Mouse (Mus musculus): ENCODE measurements around the gene Tmed6. TPM values are rescaled to one million over a fixed set of nuclear protein-coding genes. Genes with fewer than 3 reads are reported as not detected.

The Tmed6 gene
- polyA plus RNA-seq, 1 experiment, result 108 TPM

DNA sequence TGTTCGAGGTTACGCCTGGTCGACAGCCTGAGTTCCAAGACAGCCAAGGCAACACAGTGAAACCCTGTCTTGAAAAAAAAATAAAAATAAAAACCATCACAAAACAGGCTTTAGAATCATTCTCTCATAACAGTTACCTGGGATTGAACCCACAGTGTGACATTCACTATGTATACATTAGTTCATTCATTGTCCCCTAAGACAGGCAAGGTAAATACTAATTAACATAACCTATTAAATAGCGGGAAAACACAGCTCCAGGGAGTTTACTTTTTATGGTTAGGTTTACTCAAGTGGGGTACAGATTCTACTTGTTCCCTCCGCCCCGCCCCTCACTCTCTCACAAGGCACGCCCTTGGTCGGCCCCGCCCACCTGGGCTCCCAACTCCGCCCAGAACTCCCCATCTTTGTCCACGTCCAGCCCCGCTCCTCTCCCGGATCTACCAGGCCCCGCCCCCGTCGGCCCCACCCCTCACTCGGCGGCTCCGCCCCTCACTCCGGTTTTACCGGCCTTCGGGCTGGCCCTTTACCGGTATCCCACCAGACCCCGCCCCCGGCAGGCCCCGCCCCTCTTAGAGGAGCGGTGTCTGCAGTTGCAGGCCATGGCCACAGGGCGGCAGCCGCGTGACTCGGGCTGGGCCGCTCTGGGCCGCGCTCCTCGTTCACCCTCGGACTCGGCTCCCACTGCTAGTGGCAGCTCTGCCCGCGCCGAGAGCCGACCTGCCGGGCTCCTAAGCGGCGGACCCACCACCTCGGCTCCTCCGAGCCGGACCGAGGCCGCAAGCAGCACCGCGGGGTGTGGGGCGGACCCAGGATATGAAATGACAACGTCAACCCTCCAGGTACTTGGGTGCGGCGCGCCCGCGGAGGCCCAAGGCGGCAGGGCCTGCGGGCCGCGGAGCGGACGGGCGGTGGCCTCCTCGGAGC, 34.5 kb downstream of the Tmed6 start, which contains the start of gene Vps4a:
TSS of gene Vps4a (plus strand) at position 573 of the 927 bp plus-strand sequence.
- Histone ChIP-seq H3K4me3 (ENCODE audit: control insufficient read depth, low read depth, low read length) (peak within 1 kb of the TSS; percentile 97), H3K27me3 (ENCODE audit: control insufficient read depth, insufficient read depth, low read length) (no peaks in the 10 kb centered on the region), H3K4me1 (ENCODE audit: control insufficient read depth, insufficient read depth, low read length) (peaks cover 26% of the 10 kb centered on the region), H3K36me3 (ENCODE audit: control insufficient read depth, insufficient read depth, low read length) (peaks cover 1% of the 10 kb centered on the region), H3K27ac (ENCODE audit: control insufficient read depth, insufficient read depth, low read depth, low read length) (peak within 1 kb of the TSS; percentile 92)
- TF ChIP-seq CTCF (IDR thresholded peaks at IDR 0.05; ENCODE audit: control insufficient read depth, insufficient read depth, insufficient replicate concordance, low read depth, low read length) (peak; percentile 85), POLR2A (IDR thresholded peaks at IDR 0.05; ENCODE audit: control insufficient read depth, low read depth, low read length) (peak; percentile 94)

- peak overlapping the region; percentile 66 for H3K27ac ChIP-seq (ENCODE audit: control insufficient read depth, insufficient read depth, low read depth, low read length)
- H3K4me3 ChIP-seq (ENCODE audit: control insufficient read depth, low read depth, low read length), result peak overlapping the region; percentile 97
- H3K36me3 ChIP-seq (ENCODE audit: control insufficient read depth, insufficient read depth, low read length), result peaks cover 1% of the 10 kb centered on the region
- no peak for TF ChIP-seq CTCF (IDR thresholded peaks at IDR 0.05; ENCODE audit: control insufficient read depth, insufficient read depth, insufficient replicate concordance, low read depth, low read length)
- TF ChIP-seq POLR2A (IDR thresholded peaks at IDR 0.05; ENCODE audit: control insufficient read depth, low read depth, low read length), result no peak
- peaks cover 26% of the 10 kb centered on the region for H3K4me1 ChIP-seq (ENCODE audit: control insufficient read depth, insufficient read depth, low read length)
- no peaks in the 10 kb centered on the region for H3K27me3 ChIP-seq (ENCODE audit: control insufficient read depth, insufficient read depth, low read length)
Measured at GRCm38 (mm10) chr8:107030058-107030457, 35.4 kb downstream of the Tmed6 start.

DNA sequence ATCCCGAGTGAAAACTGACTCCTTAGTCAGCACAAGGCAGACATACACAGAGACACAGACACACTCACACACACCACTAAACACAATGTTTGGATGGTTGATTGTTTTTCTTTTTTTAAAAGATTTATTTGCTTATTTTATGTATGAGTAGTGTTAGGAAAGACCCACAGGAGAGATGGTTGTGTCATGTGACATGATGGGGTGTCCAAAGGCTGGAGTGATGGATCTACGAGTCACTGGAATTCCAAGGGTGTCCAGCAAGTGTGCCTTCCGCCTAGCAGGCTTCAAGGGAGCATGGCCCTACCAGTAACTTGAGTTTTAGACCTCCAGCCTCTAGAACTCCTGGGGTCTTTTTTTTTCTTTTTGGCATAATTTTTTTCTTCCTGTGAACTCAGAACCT, 36.1 kb downstream of the Tmed6 start:
- Histone ChIP-seq H3K27ac (ENCODE audit: control insufficient read depth, insufficient read depth, low read depth, low read length) (no peak overlapping the region), H3K4me1 (ENCODE audit: control insufficient read depth, insufficient read depth, low read length) (peaks cover 26% of the 10 kb centered on the region), H3K4me3 (ENCODE audit: control insufficient read depth, low read depth, low read length) (no peak overlapping the region), H3K36me3 (ENCODE audit: control insufficient read depth, insufficient read depth, low read length) (peaks cover 1% of the 10 kb centered on the region), H3K27me3 (ENCODE audit: control insufficient read depth, insufficient read depth, low read length) (no peaks in the 10 kb centered on the region)
- no peak for TF ChIP-seq POLR2A (IDR thresholded peaks at IDR 0.05; ENCODE audit: control insufficient read depth, low read depth, low read length)
- TF ChIP-seq CTCF (IDR thresholded peaks at IDR 0.05; ENCODE audit: control insufficient read depth, insufficient read depth, insufficient replicate concordance, low read depth, low read length), result no peak

DNA sequence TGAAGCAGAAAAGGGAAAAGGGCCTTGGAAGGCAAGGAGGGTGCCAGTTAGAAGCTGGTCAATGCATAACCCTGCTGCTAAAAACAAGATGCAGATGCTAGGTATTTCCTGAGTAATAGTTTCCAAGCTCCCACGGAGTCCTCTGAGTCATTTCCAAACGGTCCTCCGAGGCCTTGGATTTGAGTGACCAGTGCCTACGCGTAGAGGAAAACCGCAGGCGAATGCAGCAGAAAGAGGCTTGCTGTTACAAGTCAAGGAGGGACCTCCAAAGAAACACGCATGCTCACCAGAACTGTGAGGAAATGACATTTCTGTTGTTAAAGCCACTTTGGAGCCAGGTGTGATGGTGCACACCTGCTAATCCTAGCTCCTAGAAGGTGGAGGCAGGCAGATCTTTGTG, 42.0 kb downstream of the Tmed6 start:
- Histone ChIP-seq H3K4me1 (ENCODE audit: control insufficient read depth, insufficient read depth, low read length) (peaks cover 4% of the 10 kb centered on the region), H3K27ac (ENCODE audit: control insufficient read depth, insufficient read depth, low read depth, low read length) (no peak overlapping the region), H3K4me3 (ENCODE audit: control insufficient read depth, low read depth, low read length) (no peak overlapping the region), H3K36me3 (ENCODE audit: control insufficient read depth, insufficient read depth, low read length) (no peaks in the 10 kb centered on the region), H3K27me3 (ENCODE audit: control insufficient read depth, insufficient read depth, low read length) (no peaks in the 10 kb centered on the region)
- TF ChIP-seq CTCF (IDR thresholded peaks at IDR 0.05; ENCODE audit: control insufficient read depth, insufficient read depth, insufficient replicate concordance, low read depth, low read length) (no peak), POLR2A (IDR thresholded peaks at IDR 0.05; ENCODE audit: control insufficient read depth, low read depth, low read length) (no peak)

- Histone ChIP-seq H3K4me1 (ENCODE audit: control insufficient read depth, insufficient read depth, low read length) (no peaks in the 10 kb centered on the region), H3K27ac (ENCODE audit: control insufficient read depth, insufficient read depth, low read depth, low read length) (no peak overlapping the region), H3K4me3 (ENCODE audit: control insufficient read depth, low read depth, low read length) (no peak overlapping the region), H3K27me3 (ENCODE audit: control insufficient read depth, insufficient read depth, low read length) (no peaks in the 10 kb centered on the region), H3K36me3 (ENCODE audit: control insufficient read depth, insufficient read depth, low read length) (peaks cover 1% of the 10 kb centered on the region)
- TF ChIP-seq POLR2A (IDR thresholded peaks at IDR 0.05; ENCODE audit: control insufficient read depth, low read depth, low read length) (no peak), CTCF (IDR thresholded peaks at IDR 0.05; ENCODE audit: control insufficient read depth, insufficient read depth, insufficient replicate concordance, low read depth, low read length) (no peak)
Measured at GRCm38 (mm10) chr8:107014915-107015314, 50.5 kb downstream of the Tmed6 start.

GRCm38 (mm10) chr8:107012666-107013065, 52.8 kb downstream of the Tmed6 start:
- TF ChIP-seq POLR2A (IDR thresholded peaks at IDR 0.05; ENCODE audit: control insufficient read depth, low read depth, low read length) (no peak), CTCF (IDR thresholded peaks at IDR 0.05; ENCODE audit: control insufficient read depth, insufficient read depth, insufficient replicate concordance, low read depth, low read length) (no peak)
- Histone ChIP-seq H3K4me1 (ENCODE audit: control insufficient read depth, insufficient read depth, low read length) (no peaks in the 10 kb centered on the region), H3K27me3 (ENCODE audit: control insufficient read depth, insufficient read depth, low read length) (no peaks in the 10 kb centered on the region), H3K27ac (ENCODE audit: control insufficient read depth, insufficient read depth, low read depth, low read length) (no peak overlapping the region), H3K36me3 (ENCODE audit: control insufficient read depth, insufficient read depth, low read length) (peaks cover 3% of the 10 kb centered on the region), H3K4me3 (ENCODE audit: control insufficient read depth, low read depth, low read length) (no peak overlapping the region)

Other genes starting within 250 kb of the Tmed6 start
- 0.35 and 0.43 TPM in 2 replicates for gene Has3, start 195.4 kb downstream of the Tmed6 start, polyA plus RNA-seq (2012; rRNA removed)
- 26.1 and 27.4 TPM in 2 replicates for gene Utp4, start 172.0 kb downstream of the Tmed6 start, polyA plus RNA-seq (2012; rRNA removed)
- 13.4 and 14.4 TPM in 2 replicates for gene Sntb2, start 129.9 kb downstream of the Tmed6 start, polyA plus RNA-seq (2012; rRNA removed)
- gene Vps4a, start 34.4 kb downstream of the Tmed6 start, polyA plus RNA-seq (2012; rRNA removed), result 97.0 and 104 TPM in 2 replicates
- 1.7 and 1.8 TPM in 2 replicates for gene Pdf, start 17.0 kb downstream of the Tmed6 start, polyA plus RNA-seq (2012; rRNA removed)
- gene Cog8, start 9.0 kb downstream of the Tmed6 start, polyA plus RNA-seq (2012; rRNA removed), result 78.6 and 87.1 TPM in 2 replicates
- 32.1 and 37.3 TPM in 2 replicates for gene Nip7, start 8.8 kb downstream of the Tmed6 start, polyA plus RNA-seq (2012; rRNA removed)
- 13.6 and 14.1 TPM in 2 replicates for gene Terf2, start 30.9 kb upstream of the Tmed6 start, polyA plus RNA-seq (2012; rRNA removed)
- 31.2 and 31.4 TPM in 2 replicates for gene Cyb5b, start 85.0 kb upstream of the Tmed6 start, polyA plus RNA-seq (2012; rRNA removed)
- 14.8 and 21.4 TPM in 2 replicates for gene Nfat5, start 227.8 kb upstream of the Tmed6 start, polyA plus RNA-seq (2012; rRNA removed)

Data from testis, adult 2 months (tissue).